Mouse (Mus musculus) thymus, adult 2 months (tissue): Measurements from ENCODE around the gene Brca1. TPM values are rescaled to one million over a fixed set of nuclear protein-coding genes. Genes with fewer than 3 reads are reported as not detected.
"Not testable (repeated sequence)": the region's sequence is repeated elsewhere in the genome, so short reads cannot be mapped to it uniquely, and the experiment has no call there.

ENCODE experiments used
- DNase-seq: peaks from one replicate; pipeline ENCODE4 v3.0.0; 2021
- H3K27ac ChIP-seq: fragments of 200-500 bp; 2 replicates; pipeline ENCODE4 v1.5.1; 2012; ENCODE audit warnings: low read length, control low read depth; ENCODE audit not compliant: control insufficient read depth, insufficient read depth
- H3K27me3 ChIP-seq: fragments of 200-500 bp; 2 replicates; pipeline ENCODE4 v1.6.1; 2012; ENCODE audit warnings: mild to moderate bottlenecking, low read length, moderate library complexity, mixed read lengths; ENCODE audit not compliant: control insufficient read depth, insufficient read depth
- H3K36me3 ChIP-seq: fragments of 200-500 bp; 2 replicates; pipeline ENCODE4 v1.6.1; 2012; ENCODE audit warnings: mild to moderate bottlenecking, low read length, moderate library complexity; ENCODE audit not compliant: control insufficient read depth, insufficient read depth
- H3K4me1 ChIP-seq: fragments of 200-500 bp; replicated peaks from 2 replicates; pipeline ENCODE4 v1.6.1; 2012; ENCODE audit warnings: low read length; ENCODE audit not compliant: control insufficient read depth, insufficient read depth
- H3K4me3 ChIP-seq: fragments of 200-500 bp; 2 replicates; pipeline ENCODE4 v1.5.1; 2012; ENCODE audit warnings: mild to moderate bottlenecking, low read length, control low read depth, moderate library complexity; ENCODE audit not compliant: control insufficient read depth, insufficient read depth
- CTCF ChIP-seq: fragments of 200-500 bp; IDR thresholded peaks from 2 replicates; pipeline ENCODE4 v1.5.1; 2012; ENCODE audit warnings: mild to moderate bottlenecking, control low read depth, low read length, moderate library complexity, borderline replicate concordance; ENCODE audit not compliant: control insufficient read depth, poor library complexity, insufficient read depth; ENCODE audit errors: extremely low read depth
- POLR2A ChIP-seq: fragments of 200-500 bp; IDR thresholded peaks from 2 replicates; pipeline ENCODE4 v1.6.1; 2012; ENCODE audit warnings: mild to moderate bottlenecking, low read length, control low read depth, moderate library complexity; ENCODE audit not compliant: control insufficient read depth, poor library complexity, insufficient read depth; ENCODE audit errors: extremely low read depth
- WGBS: fragments of 180-500 bp; shearing (Covaris S2); methylation state at CpG from one replicate; pipeline ENCODE4 v1.1.7; 2018; 5-methylcytosine and 5-hydroxymethylcytosine counted together
- polyA plus RNA-seq: library from polyadenylated mRNA; depleted of rRNA; stranded (reverse); fragments of >200 nt; gene quantifications from 2 replicates; pipeline ENCODE4 v1.2.3, GENCODE M21; 2012; rRNA removed

Gene Brca1
- polyA plus RNA-seq, 1 experiment, result 4.3 TPM

GRCm38 (mm10) chr11:101448274-101448746, 103.4 kb downstream of the Brca1 start, which contains the start of gene Ifi35:
Ifi35 (plus strand) TSS chr11:101448407.
- under 1% methylated on average over 10 of the region's 10 CpGs for WGBS
- peak; percentile 76 for DNase-seq
- peaks cover 16% of the 10 kb centered on the region for H3K4me1 ChIP-seq
- H3K36me3 ChIP-seq, result peaks cover 18% of the 10 kb centered on the region
- TF ChIP-seq POLR2A (peak; percentile 59; the same call in 1 of the 2 replicates), CTCF (no peak)
- H3K27me3 ChIP-seq, result no peaks in the 10 kb centered on the region
- H3K4me3 ChIP-seq, result peak within 1 kb of the TSS; percentile 96
- H3K27ac ChIP-seq, result peak within 1 kb of the TSS; percentile 90

- Histone ChIP-seq H3K4me3 (peak overlapping the region; percentile 96; the same call in 1 of the 2 replicates), H3K27me3 (no peaks in the 10 kb centered on the region), H3K27ac (peak overlapping the region; percentile 90), H3K36me3 (peaks cover 19% of the 10 kb centered on the region), H3K4me1 (peaks cover 16% of the 10 kb centered on the region)
- WGBS, result 27% methylated on average over 5 of the region's 5 CpGs
- DNase-seq, result no peak
- no peak for TF ChIP-seq CTCF
- TF ChIP-seq POLR2A, result no peak
Measured at GRCm38 (mm10) chr11:101447786-101448185, 104.0 kb downstream of the Brca1 start.

GRCm38 (mm10) chr11:101446860-101447259, 104.9 kb downstream of the Brca1 start:
- not testable (repeated sequence) for H3K27me3 ChIP-seq, H3K27ac ChIP-seq, H3K4me3 ChIP-seq, DNase-seq
- Histone ChIP-seq H3K4me1 (peaks cover 14% of the 10 kb centered on the region), H3K36me3 (peaks cover 19% of the 10 kb centered on the region)
- WGBS, result 89% methylated on average over 8 of the region's 8 CpGs

- H3K4me3 ChIP-seq, result no peak overlapping the region
- H3K27me3 ChIP-seq, result no peaks in the 10 kb centered on the region
- peaks cover 19% of the 10 kb centered on the region for H3K36me3 ChIP-seq
- 93% methylated on average over 1 of the region's 1 CpGs for WGBS
- DNase-seq, result no peak
- TF ChIP-seq CTCF, result no peak
- TF ChIP-seq POLR2A, result no peak
- peaks cover 14% of the 10 kb centered on the region for H3K4me1 ChIP-seq
- H3K27ac ChIP-seq, result no peak overlapping the region
Measured at GRCm38 (mm10) chr11:101446319-101446718, 105.4 kb downstream of the Brca1 start.

GRCm38 (mm10) chr11:101442760-101443159, 109.0 kb downstream of the Brca1 start:
- peak overlapping the region; percentile 66 for H3K4me3 ChIP-seq
- DNase-seq, result no peak
- H3K4me1 ChIP-seq, result peaks cover 4% of the 10 kb centered on the region
- TF ChIP-seq CTCF (no peak), POLR2A (no peak)
- H3K36me3 ChIP-seq, result peaks cover 19% of the 10 kb centered on the region
- H3K27me3 ChIP-seq, result no peaks in the 10 kb centered on the region
- H3K27ac ChIP-seq, result peak overlapping the region; percentile 40; the same call in 1 of the 2 replicates
- WGBS, result 1% methylated on average over 14 of the region's 14 CpGs

GRCm38 (mm10) chr11:101442127-101442693, 109.5 kb downstream of the Brca1 start, which contains the start of gene Rpl27:
Rpl27 (plus strand) TSS chr11:101442298.
- Histone ChIP-seq H3K4me1 (no peaks in the 10 kb centered on the region; the same call in 1 of the 2 replicates), H3K27ac (peak within 1 kb of the TSS; percentile 40), H3K27me3 (no peaks in the 10 kb centered on the region), H3K4me3 (peak within 1 kb of the TSS; percentile 66), H3K36me3 (peaks cover 19% of the 10 kb centered on the region)
- TF ChIP-seq POLR2A (peak; percentile 91), CTCF (peak; percentile 62; the same call in 1 of the 2 replicates)
- DNase-seq, result peak; percentile 97
- under 1% methylated on average over 42 of the region's 42 CpGs for WGBS

GRCm38 (mm10) chr11:101441450-101442126, 110.2 kb downstream of the Brca1 start:
- DNase-seq, H3K4me1 ChIP-seq, H3K4me3 ChIP-seq, H3K27ac ChIP-seq, H3K27me3 ChIP-seq: not testable (repeated sequence)
- WGBS, result 34% methylated on average over 15 of the region's 15 CpGs
- H3K36me3 ChIP-seq, result peaks cover 19% of the 10 kb centered on the region

Other genes starting within 250 kb of the Brca1 start
- 176 and 192 TPM in 2 replicates for gene Becn1, start 249.7 kb downstream of the Brca1 start, polyA plus RNA-seq
- gene Psme3, start 235.7 kb downstream of the Brca1 start, polyA plus RNA-seq, result 103 and 106 TPM in 2 replicates
- gene Aoc2, start 226.9 kb downstream of the Brca1 start, polyA plus RNA-seq, result 14.6 and 16.2 TPM in 2 replicates
- gene Aoc3, start 221.3 kb downstream of the Brca1 start, polyA plus RNA-seq, result 11.8 and 12.1 TPM in 2 replicates
- gene G6pc, start 184.4 kb downstream of the Brca1 start, polyA plus RNA-seq, result 0.15 and 0.37 TPM in 2 replicates
- gene Aarsd1, start 134.3 kb downstream of the Brca1 start, polyA plus RNA-seq, result 33.4 and 37.2 TPM in 2 replicates
- 0.49 TPM in 1 of 2 replicates, not detected in the other for gene Gm27029, start 127.2 kb downstream of the Brca1 start, polyA plus RNA-seq
- 27.4 and 28.5 TPM in 2 replicates for gene Rundc1, start 126.9 kb downstream of the Brca1 start, polyA plus RNA-seq
- 1.3 and 3.1 TPM in 2 replicates for gene Ptges3l, start 126.6 kb downstream of the Brca1 start, polyA plus RNA-seq
- gene Rpl27, start 109.7 kb downstream of the Brca1 start, polyA plus RNA-seq, result 666 and 730 TPM in 2 replicates
- 63.6 and 83.6 TPM in 2 replicates for gene Ifi35, start 103.5 kb downstream of the Brca1 start, polyA plus RNA-seq
- 3.5 and 4.3 TPM in 2 replicates for gene Rnd2, start 87.0 kb downstream of the Brca1 start, polyA plus RNA-seq
- 67.9 and 73.6 TPM in 2 replicates for gene Vat1, start 85.7 kb downstream of the Brca1 start, polyA plus RNA-seq
- gene Nbr1, start 194 bp upstream of the Brca1 start, polyA plus RNA-seq, result 142 and 145 TPM in 2 replicates
- 29.5 and 37.1 TPM in 2 replicates for gene Tmem106a, start 30.3 kb upstream of the Brca1 start, polyA plus RNA-seq
- not detected in 2 replicates for gene Gm11634, start 47.3 kb upstream of the Brca1 start, polyA plus RNA-seq
- gene Rdm1, start 75.2 kb upstream of the Brca1 start, polyA plus RNA-seq, result 36.5 and 39.2 TPM in 2 replicates
- gene Arl4d, start 113.6 kb upstream of the Brca1 start, polyA plus RNA-seq, result 4.1 and 5.0 TPM in 2 replicates
- gene Dhx8, start 181.0 kb upstream of the Brca1 start, polyA plus RNA-seq, result 30.5 and 33.1 TPM in 2 replicates
- 1.5 and 1.9 TPM in 2 replicates for gene Etv4, start 233.4 kb upstream of the Brca1 start, polyA plus RNA-seq